Mouse (Mus musculus): ENCODE results near the gene Olfr547. TPM values are rescaled to one million over a fixed set of nuclear protein-coding genes. Genes with fewer than 3 reads are reported as not detected.
A peak's percentile ranks its signal among the peaks of the same experiment; 100 is the strongest.
"Not testable (repeated sequence)": the region's sequence is repeated elsewhere in the genome, so short reads cannot be mapped to it uniquely, and the experiment has no call there.

Gene Olfr547
- polyA plus RNA-seq (2015; fragmentation: Nextera tagmentation; extraction: Ambion mirVana) = not detected in 2 replicates

GRCm38 (mm10) chr7:102534449-102534848 is at the start of gene Olfr547:
Olfr547 (plus strand) TSS chr7:102534749.
- no peak within 1 kb of the TSS for H3K27ac ChIP-seq (ENCODE audit: low read length)
- no peak within 1 kb of the TSS for H3K4me3 ChIP-seq (replicated peaks; ENCODE audit: low read length)
- H3K36me3 ChIP-seq (ENCODE audit: control insufficient read depth, insufficient read depth, low read length) = no peaks in the 10 kb centered on the region
- no peak for ATAC-seq (ENCODE audit: insufficient read depth, low FRiP score)
- no peak within 1 kb of the TSS for H3K4me2 ChIP-seq (ENCODE audit: low read depth, low read length)
- no peaks in the 10 kb centered on the region for H3K27me3 ChIP-seq (ENCODE audit: control insufficient read depth, insufficient read depth, low read length)
- WGBS = 71% methylated on average over 1 of the region's 1 CpGs
- no peaks in the 10 kb centered on the region for H3K9me3 ChIP-seq (replicated peaks; ENCODE audit: control insufficient read depth, low read length)
- H3K9ac ChIP-seq (ENCODE audit: low read length) = no peak within 1 kb of the TSS
- no peaks in the 10 kb centered on the region for H3K4me1 ChIP-seq (ENCODE audit: control insufficient read depth, insufficient read depth, low read length)

GRCm38 (mm10) chr7:102484766-102485165 is 49.8 kb upstream of the Olfr547 start:
- not testable (repeated sequence) for H3K27me3 ChIP-seq (ENCODE audit: control insufficient read depth, insufficient read depth, low read length); H3K4me3 ChIP-seq (replicated peaks; ENCODE audit: low read length); H3K9ac ChIP-seq (ENCODE audit: low read length); H3K36me3 ChIP-seq (ENCODE audit: control insufficient read depth, insufficient read depth, low read length); H3K4me1 ChIP-seq (ENCODE audit: control insufficient read depth, insufficient read depth, low read length); H3K27ac ChIP-seq (ENCODE audit: low read length); H3K4me2 ChIP-seq (ENCODE audit: low read depth, low read length); H3K9me3 ChIP-seq (replicated peaks; ENCODE audit: control insufficient read depth, low read length)
- ATAC-seq (ENCODE audit: insufficient read depth, low FRiP score) = peak; percentile 45; the same call in 1 of the 2 replicates
- 61% methylated on average over 7 of the region's 8 CpGs for WGBS

DNA sequence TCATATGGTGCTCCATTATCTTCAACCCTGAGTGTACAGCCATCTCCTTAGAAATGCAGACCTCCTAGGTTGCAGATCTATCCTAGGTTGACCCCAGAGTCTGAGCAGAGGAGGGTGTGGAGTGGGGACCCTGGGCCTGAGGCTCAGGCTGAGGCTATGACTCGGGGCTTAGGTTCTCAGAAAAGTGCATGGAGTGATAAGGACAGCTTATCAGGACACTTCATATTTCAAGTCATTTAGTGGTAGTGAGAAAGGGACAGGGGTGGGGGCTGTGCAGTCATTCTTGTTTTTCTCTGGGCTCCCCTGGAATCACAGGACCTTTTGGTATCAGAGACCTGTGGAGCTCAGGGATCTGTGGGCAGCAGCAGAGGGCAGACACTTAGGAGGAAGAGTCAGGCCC is 48.4 kb upstream of the Olfr547 start:
- no peak overlapping the region for H3K27ac ChIP-seq (ENCODE audit: low read length)
- H3K4me2 ChIP-seq (ENCODE audit: low read depth, low read length) = no peak overlapping the region
- no peaks in the 10 kb centered on the region for H3K9me3 ChIP-seq (replicated peaks; ENCODE audit: control insufficient read depth, low read length)
- H3K4me3 ChIP-seq (replicated peaks; ENCODE audit: low read length) = no peak overlapping the region
- no peaks in the 10 kb centered on the region for H3K36me3 ChIP-seq (ENCODE audit: control insufficient read depth, insufficient read depth, low read length)
- no peaks in the 10 kb centered on the region for H3K27me3 ChIP-seq (ENCODE audit: control insufficient read depth, insufficient read depth, low read length)
- no peaks in the 10 kb centered on the region for H3K4me1 ChIP-seq (ENCODE audit: control insufficient read depth, insufficient read depth, low read length)
- no peak for ATAC-seq (ENCODE audit: insufficient read depth, low FRiP score)
- no peak overlapping the region for H3K9ac ChIP-seq (ENCODE audit: low read length)
- WGBS = 30% methylated on average over 1 of the region's 1 CpGs

- Histone ChIP-seq H3K4me2 (ENCODE audit: low read depth, low read length) (no peak within 1 kb of the TSS), H3K9me3 (replicated peaks; ENCODE audit: control insufficient read depth, low read length) (no peaks in the 10 kb centered on the region), H3K27ac (ENCODE audit: low read length) (no peak within 1 kb of the TSS), H3K4me3 (replicated peaks; ENCODE audit: low read length) (no peak within 1 kb of the TSS), H3K36me3 (ENCODE audit: control insufficient read depth, insufficient read depth, low read length) (no peaks in the 10 kb centered on the region), H3K27me3 (ENCODE audit: control insufficient read depth, insufficient read depth, low read length) (no peaks in the 10 kb centered on the region), H3K9ac (ENCODE audit: low read length) (no peak within 1 kb of the TSS), H3K4me1 (ENCODE audit: control insufficient read depth, insufficient read depth, low read length) (no peaks in the 10 kb centered on the region)
- ATAC-seq (ENCODE audit: insufficient read depth, low FRiP score) = no peak
- 75% methylated on average over 1 of the region's 1 CpGs for WGBS
Observed at GRCm38 (mm10) chr7:102488161-102488560, 46.4 kb upstream of the Olfr547 start, which contains the start of gene Olfr544. Olfr544 (minus strand) TSS chr7:102488313.

DNA sequence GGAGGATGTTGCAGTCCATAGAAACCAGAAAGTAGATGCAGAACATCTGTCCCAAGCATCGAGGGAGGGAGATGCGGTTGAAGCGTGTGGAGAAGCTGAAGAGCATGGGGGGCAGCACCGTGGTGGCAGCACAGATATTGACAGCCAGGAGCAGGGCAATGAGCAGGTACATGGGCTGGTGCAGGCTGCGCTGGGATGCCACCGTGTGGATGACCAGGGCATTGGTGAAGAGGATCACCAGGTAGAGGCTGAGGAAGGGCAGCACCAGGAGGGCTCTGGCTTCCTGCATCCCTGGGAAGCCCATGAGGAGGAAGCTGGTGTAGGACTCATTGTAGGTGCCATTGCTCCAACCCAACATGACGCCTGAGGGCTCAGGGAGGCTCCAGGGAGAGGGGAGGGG is 40.1 kb upstream of the Olfr547 start:
- H3K27me3 ChIP-seq (ENCODE audit: control insufficient read depth, insufficient read depth, low read length); H3K4me1 ChIP-seq (ENCODE audit: control insufficient read depth, insufficient read depth, low read length); H3K4me3 ChIP-seq (replicated peaks; ENCODE audit: low read length); ATAC-seq (ENCODE audit: insufficient read depth, low FRiP score); H3K9me3 ChIP-seq (replicated peaks; ENCODE audit: control insufficient read depth, low read length); H3K36me3 ChIP-seq (ENCODE audit: control insufficient read depth, insufficient read depth, low read length); H3K27ac ChIP-seq (ENCODE audit: low read length); H3K4me2 ChIP-seq (ENCODE audit: low read depth, low read length); H3K9ac ChIP-seq (ENCODE audit: low read length): not testable (repeated sequence)
- 48% methylated on average over 6 of the region's 7 CpGs for WGBS

GRCm38 (mm10) chr7:102499473-102499872 is 35.1 kb upstream of the Olfr547 start, which contains the start of gene Olfr545:
Olfr545 (minus strand) TSS chr7:102499573.
- H3K4me1 ChIP-seq (ENCODE audit: control insufficient read depth, insufficient read depth, low read length) = no peaks in the 10 kb centered on the region
- H3K4me3 ChIP-seq (replicated peaks; ENCODE audit: low read length) = no peak within 1 kb of the TSS
- no peaks in the 10 kb centered on the region for H3K9me3 ChIP-seq (replicated peaks; ENCODE audit: control insufficient read depth, low read length)
- no peak within 1 kb of the TSS for H3K4me2 ChIP-seq (ENCODE audit: low read depth, low read length)
- H3K27ac ChIP-seq (ENCODE audit: low read length) = no peak within 1 kb of the TSS
- ATAC-seq (ENCODE audit: insufficient read depth, low FRiP score) = no peak
- no peak within 1 kb of the TSS for H3K9ac ChIP-seq (ENCODE audit: low read length)
- H3K36me3 ChIP-seq (ENCODE audit: control insufficient read depth, insufficient read depth, low read length) = no peaks in the 10 kb centered on the region
- WGBS = 79% methylated on average over 3 of the region's 3 CpGs
- H3K27me3 ChIP-seq (ENCODE audit: control insufficient read depth, insufficient read depth, low read length) = no peaks in the 10 kb centered on the region

- Histone ChIP-seq H3K4me1 (ENCODE audit: control insufficient read depth, insufficient read depth, low read length) (no peaks in the 10 kb centered on the region), H3K36me3 (ENCODE audit: control insufficient read depth, insufficient read depth, low read length) (no peaks in the 10 kb centered on the region), H3K27me3 (ENCODE audit: control insufficient read depth, insufficient read depth, low read length) (no peaks in the 10 kb centered on the region), H3K9me3 (replicated peaks; ENCODE audit: control insufficient read depth, low read length) (no peaks in the 10 kb centered on the region), H3K4me2 (ENCODE audit: low read depth, low read length) (no peak overlapping the region), H3K4me3 (replicated peaks; ENCODE audit: low read length) (no peak overlapping the region), H3K27ac (ENCODE audit: low read length) (no peak overlapping the region), H3K9ac (ENCODE audit: low read length) (no peak overlapping the region)
- ATAC-seq (ENCODE audit: insufficient read depth, low FRiP score) = no peak
- 78% methylated on average over 5 of the region's 5 CpGs for WGBS
Observed at GRCm38 (mm10) chr7:102501986-102502385, 32.6 kb upstream of the Olfr547 start.

DNA sequence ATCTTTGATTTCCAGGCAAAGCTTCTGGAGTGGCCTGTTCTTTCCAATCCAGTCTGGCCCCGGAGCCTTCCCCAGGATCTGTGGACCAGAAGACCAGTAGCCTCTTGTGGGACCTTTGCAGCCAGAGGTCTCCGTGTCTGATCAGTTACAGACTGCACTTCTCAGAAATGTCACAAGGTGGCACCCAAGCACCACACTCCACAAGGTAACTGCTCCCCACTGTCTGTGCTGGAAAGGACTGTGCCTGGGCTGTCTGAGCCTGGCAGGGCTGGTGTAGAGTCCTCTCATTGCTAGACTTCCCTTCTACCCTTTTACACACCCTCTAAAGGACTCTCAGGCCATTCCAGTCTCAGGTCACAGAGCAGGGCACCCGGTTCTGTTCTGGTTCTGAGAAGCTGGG is 27.7 kb upstream of the Olfr547 start:
- ATAC-seq (ENCODE audit: insufficient read depth, low FRiP score) = peak; percentile 46; the same call in 1 of the 2 replicates

DNA sequence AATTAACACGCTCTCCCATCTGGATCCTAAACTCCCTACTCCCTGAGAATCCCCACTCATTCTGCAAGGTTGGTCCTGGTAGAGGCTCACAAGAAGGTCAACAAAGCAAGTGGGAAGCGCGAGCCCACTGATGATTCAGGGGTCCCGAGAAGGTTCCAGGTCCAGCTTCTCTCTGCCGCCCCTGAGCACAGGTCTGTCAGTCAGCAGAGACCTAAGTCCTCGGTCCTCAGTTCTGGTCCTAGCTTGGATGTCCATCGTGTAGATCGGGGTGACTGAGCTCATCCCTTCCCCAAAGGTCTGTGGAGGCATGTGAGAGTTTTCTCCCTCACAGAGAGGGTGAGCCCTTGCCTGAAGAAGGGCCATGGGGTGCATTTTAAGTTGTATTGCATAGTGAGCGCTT is 26.5 kb upstream of the Olfr547 start:
- ATAC-seq (ENCODE audit: insufficient read depth, low FRiP score) = no peak
- Histone ChIP-seq H3K27me3 (ENCODE audit: control insufficient read depth, insufficient read depth, low read length) (no peaks in the 10 kb centered on the region), H3K4me1 (ENCODE audit: control insufficient read depth, insufficient read depth, low read length) (no peaks in the 10 kb centered on the region), H3K4me2 (ENCODE audit: low read depth, low read length) (no peak overlapping the region), H3K9ac (ENCODE audit: low read length) (no peak overlapping the region), H3K27ac (ENCODE audit: low read length) (no peak overlapping the region), H3K36me3 (ENCODE audit: control insufficient read depth, insufficient read depth, low read length) (no peaks in the 10 kb centered on the region), H3K4me3 (replicated peaks; ENCODE audit: low read length) (no peak overlapping the region), H3K9me3 (replicated peaks; ENCODE audit: control insufficient read depth, low read length) (no peaks in the 10 kb centered on the region)
- 88% methylated on average over 9 of the region's 9 CpGs for WGBS

More for the DNA sequence above, 27.7 kb upstream of the Olfr547 start:
- WGBS = 38% methylated on average over 3 of the region's 3 CpGs
- Histone ChIP-seq H3K9me3 (replicated peaks; ENCODE audit: control insufficient read depth, low read length) (no peaks in the 10 kb centered on the region), H3K27ac (ENCODE audit: low read length) (no peak overlapping the region), H3K36me3 (ENCODE audit: control insufficient read depth, insufficient read depth, low read length) (no peaks in the 10 kb centered on the region), H3K4me2 (ENCODE audit: low read depth, low read length) (no peak overlapping the region), H3K27me3 (ENCODE audit: control insufficient read depth, insufficient read depth, low read length) (no peaks in the 10 kb centered on the region), H3K4me3 (replicated peaks; ENCODE audit: low read length) (no peak overlapping the region), H3K9ac (ENCODE audit: low read length) (no peak overlapping the region), H3K4me1 (ENCODE audit: control insufficient read depth, insufficient read depth, low read length) (no peaks in the 10 kb centered on the region)

DNA sequence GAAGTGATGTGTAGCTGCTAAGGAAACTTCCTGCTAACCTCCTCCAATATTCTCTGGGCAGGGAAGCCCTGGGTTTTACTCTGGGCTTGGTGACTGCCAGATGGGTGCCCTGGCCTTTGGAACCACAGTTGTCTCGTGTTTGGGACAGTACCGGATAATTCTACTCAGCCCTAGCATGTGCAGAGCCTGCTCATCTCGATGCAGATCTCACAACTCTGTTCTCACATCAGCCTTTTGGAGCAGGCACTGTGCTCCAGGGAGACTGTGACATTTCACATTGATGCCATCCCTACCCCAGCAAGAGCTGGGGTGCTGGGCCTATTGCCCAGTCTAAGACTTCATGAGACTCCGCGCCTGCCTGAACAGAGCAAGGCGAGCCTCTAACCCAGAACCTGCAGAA is 25.9 kb upstream of the Olfr547 start:
- Histone ChIP-seq H3K4me1 (ENCODE audit: control insufficient read depth, insufficient read depth, low read length) (no peaks in the 10 kb centered on the region), H3K9ac (ENCODE audit: low read length) (no peak overlapping the region), H3K27me3 (ENCODE audit: control insufficient read depth, insufficient read depth, low read length) (no peaks in the 10 kb centered on the region), H3K36me3 (ENCODE audit: control insufficient read depth, insufficient read depth, low read length) (no peaks in the 10 kb centered on the region), H3K4me2 (ENCODE audit: low read depth, low read length) (no peak overlapping the region), H3K9me3 (replicated peaks; ENCODE audit: control insufficient read depth, low read length) (no peaks in the 10 kb centered on the region), H3K27ac (ENCODE audit: low read length) (no peak overlapping the region), H3K4me3 (replicated peaks; ENCODE audit: low read length) (no peak overlapping the region)
- ATAC-seq (ENCODE audit: insufficient read depth, low FRiP score) = no peak
- WGBS = 86% methylated on average over 6 of the region's 6 CpGs

Data from stomach, embryonic 16.5 days (tissue).